Mouse (Mus musculus) left cerebral cortex, adult 8-10 months (tissue): Measurements from ENCODE around the gene Rgp1. TPM values are rescaled to one million over a fixed set of nuclear protein-coding genes. Genes with fewer than 3 reads are reported as not detected.

Experiments used
- DNase-seq, 2 experiments: peaks; one replicate each; pipeline ENCODE4 v3.0.0; 2022; ENCODE audit warnings: low spot score in 2 of 2
- total RNA-seq, 4 experiments: library from RNA; stranded (reverse); gene quantifications; 2 replicates each; pipeline ENCODE4 v1.2.4; 2022

The Rgp1 gene
- total RNA-seq, 4 experiments from 2014 or later = 47.0 to 60.5 (median 49.8) TPM

GRCm38 (mm10) chr4:43561997-43562768 lies 16.3 kb upstream of the Rgp1 start, which contains the start of the genes Creb3 and Tln1:
TSS of gene Creb3 (plus strand) at chr4:43562332.
TSS of gene Tln1 (minus strand) at chr4:43562691.
- peak; percentile 91 to 94 for DNase-seq

DNA sequence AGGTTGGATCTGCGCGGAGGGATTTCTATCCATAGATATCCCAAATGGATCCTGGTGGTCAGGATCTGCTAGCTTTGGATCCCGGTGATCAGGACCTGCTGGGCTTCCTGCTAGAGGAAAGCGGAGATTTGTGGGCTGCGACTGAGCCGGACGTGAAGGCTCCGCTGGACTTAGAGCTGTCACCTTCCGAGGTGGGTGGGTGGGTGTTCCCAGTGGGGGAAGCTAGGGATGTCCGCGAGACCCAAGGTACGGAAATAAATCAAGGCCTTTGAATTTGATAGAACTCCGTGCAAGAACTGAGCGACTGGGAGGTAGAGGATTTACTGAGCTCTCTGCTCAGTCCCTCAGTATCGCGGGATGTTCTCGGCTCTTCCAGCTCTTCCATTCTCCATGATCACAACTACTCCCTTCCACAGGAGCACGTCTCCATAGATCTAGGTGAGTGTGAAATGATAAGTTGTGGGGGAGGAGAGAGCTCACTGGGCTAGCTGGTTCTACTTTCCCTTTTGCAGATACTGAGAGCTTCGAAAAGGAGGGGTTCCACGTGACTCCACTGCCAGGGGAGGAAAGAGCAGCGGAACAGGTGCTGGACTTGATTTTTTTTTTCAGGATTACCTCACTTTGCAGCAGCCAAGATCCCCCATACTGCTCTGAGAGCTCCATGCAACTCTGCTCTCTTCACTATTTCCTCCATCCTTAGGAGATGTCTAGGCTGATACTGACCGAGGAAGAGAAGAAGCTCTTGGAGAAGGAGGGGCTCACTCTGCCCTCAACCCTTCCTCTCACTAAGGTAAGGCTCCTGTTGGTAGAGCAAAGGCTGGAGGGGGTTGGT lies 15.5 kb upstream of the Rgp1 start:
- DNase-seq = no peak

DNA sequence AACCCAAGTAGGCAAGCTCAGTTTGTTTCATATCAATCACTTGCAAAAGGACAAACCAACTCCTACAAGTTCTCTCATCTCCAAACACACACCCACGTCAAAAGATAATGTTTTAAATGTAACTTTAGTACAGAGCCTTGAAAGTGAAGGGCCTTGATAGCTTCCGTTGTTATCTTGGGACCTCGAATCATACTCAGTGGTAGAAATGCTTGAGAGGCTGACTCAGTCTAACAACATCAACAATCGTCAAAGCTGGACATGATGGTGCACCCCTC lies 15.0 kb upstream of the Rgp1 start:
- DNase-seq = no peak

GRCm38 (mm10) chr4:43564231-43564630 lies 14.3 kb upstream of the Rgp1 start:
- DNase-seq = no peak

DNA sequence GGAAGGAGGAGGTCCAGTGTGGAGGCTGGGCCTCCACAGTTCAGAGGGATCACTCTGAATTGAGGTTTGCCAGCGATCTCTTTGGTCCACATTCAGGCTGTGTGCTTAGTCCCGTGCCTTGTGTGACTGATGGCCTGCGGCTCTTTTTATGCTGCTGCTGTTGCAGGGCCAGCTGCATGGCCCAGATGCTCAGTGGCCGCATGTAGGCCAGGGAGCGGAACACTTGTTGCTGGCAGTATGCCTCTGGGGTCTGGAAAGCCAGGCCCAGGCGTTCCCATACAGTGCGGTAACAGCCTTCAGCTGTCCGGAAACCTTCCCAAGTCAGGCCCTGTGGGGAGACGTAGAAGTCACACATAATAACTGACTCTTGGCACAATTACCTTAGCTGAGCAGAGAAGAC lies 11.4 kb upstream of the Rgp1 start:
- DNase-seq = no peak

DNA sequence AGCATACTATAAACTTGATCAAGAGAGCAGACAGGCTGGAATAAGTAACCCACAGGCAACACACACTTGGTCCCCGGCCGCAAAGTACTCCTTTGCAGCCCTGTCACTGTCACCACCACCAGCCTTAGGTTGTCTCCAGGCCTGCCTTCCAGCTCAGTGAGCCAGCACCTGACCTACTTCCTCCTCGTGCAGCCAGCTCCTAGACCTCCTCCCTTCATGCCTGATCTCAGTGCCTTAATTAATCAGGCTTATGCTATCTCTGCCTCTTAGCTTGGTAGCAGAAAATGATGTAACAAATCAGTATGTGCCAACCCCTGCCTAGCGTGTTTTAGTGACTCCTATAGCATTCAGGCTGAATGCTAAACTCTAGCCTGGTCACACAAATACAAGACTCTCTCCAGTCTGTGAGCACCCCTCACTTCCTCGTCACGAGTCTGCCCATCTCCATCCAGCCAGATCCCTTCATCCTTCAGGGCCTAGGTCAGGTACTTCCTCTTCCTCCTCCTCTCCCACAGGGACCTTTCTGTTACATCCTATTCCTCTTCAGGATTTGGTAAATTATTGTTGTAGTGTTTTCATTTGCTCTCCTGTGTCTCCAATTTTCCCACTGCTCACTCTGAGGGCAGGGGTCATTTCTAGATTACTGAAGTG lies 7.0 kb upstream of the Rgp1 start:
- no peak for DNase-seq

GRCm38 (mm10) chr4:43573561-43573960 lies 5.0 kb upstream of the Rgp1 start:
- no peak for DNase-seq

- DNase-seq = no peak
Measured at GRCm38 (mm10) chr4:43575356-43575755, 3.2 kb upstream of the Rgp1 start.

GRCm38 (mm10) chr4:43577237-43577881 lies 1.2 kb upstream of the Rgp1 start:
- DNase-seq = no peak

DNA sequence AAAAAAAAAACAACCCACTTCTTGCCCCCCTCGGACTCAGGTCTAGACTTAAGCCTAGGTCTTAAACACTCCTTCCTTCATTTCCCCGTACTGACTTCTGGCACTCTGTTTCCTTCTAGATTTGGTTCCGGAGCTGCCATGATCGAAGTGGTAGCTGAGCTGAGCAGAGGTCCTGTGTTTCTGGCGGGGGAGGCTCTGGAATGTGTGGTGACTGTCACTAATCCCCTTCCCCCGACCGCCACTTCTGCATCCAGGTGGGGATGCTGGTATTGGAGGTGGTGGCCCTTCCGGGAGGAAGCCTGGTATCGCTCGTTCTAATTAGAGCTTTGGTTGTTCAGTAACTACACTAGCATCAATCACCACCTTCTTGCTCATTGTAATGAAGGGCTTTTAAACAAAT lies 741 bp downstream of the Rgp1 start:
- no peak for DNase-seq

DNA sequence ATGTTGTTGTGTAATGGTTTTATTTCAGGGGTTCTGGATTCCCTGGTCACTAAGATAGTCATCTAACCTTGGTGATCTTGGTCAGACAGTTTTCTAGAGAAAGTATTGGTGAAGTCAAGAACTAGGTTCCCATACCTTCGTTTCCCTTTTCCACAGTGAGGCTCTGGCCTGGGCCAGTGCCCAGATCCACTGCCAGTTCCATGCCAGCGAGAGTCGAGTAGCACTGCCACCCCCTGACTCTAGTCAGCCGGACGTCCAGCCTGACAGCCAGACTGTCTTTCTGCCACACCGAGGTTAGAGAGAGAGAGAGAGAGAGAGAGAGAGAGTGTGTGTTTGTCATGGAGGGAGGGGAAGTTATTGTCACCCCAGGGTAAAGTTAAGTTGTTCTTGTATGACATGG lies 1.2 kb downstream of the Rgp1 start:
- DNase-seq = no peak

GRCm38 (mm10) chr4:43580721-43581120 lies 2.2 kb downstream of the Rgp1 start:
- no peak for DNase-seq

- no peak for DNase-seq
Measured at GRCm38 (mm10) chr4:43581381-43581780, 2.9 kb downstream of the Rgp1 start.

GRCm38 (mm10) chr4:43582241-43582640 lies 3.7 kb downstream of the Rgp1 start:
- no peak for DNase-seq

DNA sequence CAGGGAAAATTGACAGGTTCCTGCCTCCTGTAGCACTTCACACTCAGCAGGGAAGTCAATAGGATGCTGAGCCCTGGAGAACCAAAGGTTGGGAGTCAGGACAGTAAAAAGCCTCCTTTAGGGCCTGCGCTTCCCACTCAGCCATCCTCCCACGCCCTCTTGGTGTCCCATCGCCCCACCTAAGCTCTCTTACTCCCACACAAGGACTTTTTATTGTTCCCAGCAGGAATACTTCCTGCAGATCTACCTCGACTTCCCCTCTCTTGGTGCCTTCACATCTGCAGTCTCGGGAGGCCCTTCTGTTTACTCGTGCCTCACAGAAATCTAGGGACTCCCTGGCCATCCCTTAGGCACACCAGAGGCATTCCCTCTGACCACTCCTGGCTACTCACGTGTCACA lies 4.9 kb downstream of the Rgp1 start:
- DNase-seq = no peak

- DNase-seq = no peak
Measured at GRCm38 (mm10) chr4:43584444-43585416, 6.2 kb downstream of the Rgp1 start, which contains the start of gene Msmp. TSS of gene Msmp (minus strand) at chr4:43584494.

GRCm38 (mm10) chr4:43585682-43586081 lies 7.2 kb downstream of the Rgp1 start:
- DNase-seq = no peak

DNA sequence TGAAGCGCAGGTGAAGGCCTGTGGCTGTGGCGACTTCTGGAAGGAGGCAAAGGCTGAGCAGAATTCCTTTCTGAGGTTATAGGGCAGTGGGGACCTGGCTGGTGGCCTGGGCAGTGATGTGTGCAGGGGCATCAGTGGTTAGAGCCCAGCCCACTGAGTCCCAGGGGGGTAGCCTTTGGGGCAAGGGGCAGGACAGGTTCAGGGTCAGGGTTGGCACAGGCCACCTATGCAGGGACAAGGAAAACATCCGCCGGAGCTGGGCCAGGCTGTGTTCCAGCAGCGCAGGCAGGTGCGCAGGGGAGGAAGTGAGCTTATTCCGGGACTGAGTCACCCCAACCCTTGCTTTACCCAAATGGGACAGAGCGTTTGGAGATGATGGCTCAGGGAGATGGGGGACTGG lies 7.9 kb downstream of the Rgp1 start:
- no peak for DNase-seq

DNA sequence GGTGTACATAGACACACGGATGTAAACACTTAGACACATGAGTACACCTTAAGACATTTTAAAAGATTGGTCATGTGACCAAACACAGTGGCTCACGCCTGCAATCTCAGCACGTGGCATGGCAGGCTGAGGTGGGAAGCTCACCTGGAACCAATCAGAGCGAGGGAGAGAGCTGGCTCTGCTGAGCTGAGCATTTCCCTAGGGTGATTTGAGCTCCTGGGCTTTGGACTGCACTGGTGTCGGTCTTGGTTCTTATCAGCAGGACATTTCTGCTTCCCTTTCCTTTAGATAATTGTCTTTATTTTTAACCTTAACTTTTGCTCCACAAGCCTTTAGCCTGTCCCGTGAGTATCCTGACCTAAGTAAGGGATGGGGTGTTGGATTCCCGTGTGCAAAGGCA lies 9.2 kb downstream of the Rgp1 start:
- no peak for DNase-seq

GRCm38 (mm10) chr4:43591543-43591942 lies 13.0 kb downstream of the Rgp1 start:
- DNase-seq = no peak

GRCm38 (mm10) chr4:43591961-43592360 lies 13.4 kb downstream of the Rgp1 start:
- no peak for DNase-seq
